Mouse (Mus musculus): ENCODE measurements around the gene 9530003J23Rik. TPM values are rescaled to one million over a fixed set of nuclear protein-coding genes. Genes with fewer than 3 reads are reported as not detected.
"Not testable (repeated sequence)": the region's sequence is repeated elsewhere in the genome, so short reads cannot be mapped to it uniquely, and the experiment has no call there.

Gene 9530003J23Rik
- not detected in 2 replicates for polyA plus RNA-seq (2015; fragmentation: Nextera tagmentation; extraction: Ambion mirVana)

GRCm38 (mm10) chr10:117238603-117239002 is at the start of gene 9530003J23Rik:
TSS of gene 9530003J23Rik (minus strand) at chr10:117238703.
- H3K27ac ChIP-seq (ENCODE audit: low read length) = no peak within 1 kb of the TSS
- no peaks in the 10 kb centered on the region for H3K36me3 ChIP-seq (ENCODE audit: control insufficient read depth, insufficient read depth, low read length)
- no peak for ATAC-seq
- H3K9me3 ChIP-seq (replicated peaks; ENCODE audit: control insufficient read depth, low read length, poor library complexity, severe bottlenecking) = no peaks in the 10 kb centered on the region
- no peak within 1 kb of the TSS for H3K9ac ChIP-seq (ENCODE audit: low read depth, low read length)
- no peak within 1 kb of the TSS for H3K4me3 ChIP-seq (ENCODE audit: low read depth, low read length)
- no peak within 1 kb of the TSS for H3K4me2 ChIP-seq (ENCODE audit: low read length)
- no peaks in the 10 kb centered on the region for H3K27me3 ChIP-seq (ENCODE audit: control insufficient read depth, insufficient read depth, low read depth, low read length)
- WGBS = 86% methylated on average over 12 of the region's 12 CpGs
- H3K4me1 ChIP-seq (ENCODE audit: control insufficient read depth, insufficient read depth, low read length) = no peaks in the 10 kb centered on the region

- 95% methylated on average over 3 of the region's 3 CpGs for WGBS
Observed at GRCm38 (mm10) chr10:117287226-117287850, 48.8 kb upstream of the 9530003J23Rik start.

GRCm38 (mm10) chr10:117286366-117286970 is 48.0 kb upstream of the 9530003J23Rik start:
- H3K36me3 ChIP-seq (ENCODE audit: control insufficient read depth, insufficient read depth, low read length) = no peaks in the 10 kb centered on the region
- H3K9ac ChIP-seq (ENCODE audit: low read depth, low read length) = no peak overlapping the region
- H3K9me3 ChIP-seq (replicated peaks; ENCODE audit: control insufficient read depth, low read length, poor library complexity, severe bottlenecking) = no peaks in the 10 kb centered on the region
- H3K4me1 ChIP-seq (ENCODE audit: control insufficient read depth, insufficient read depth, low read length) = no peaks in the 10 kb centered on the region
- H3K27me3 ChIP-seq (ENCODE audit: control insufficient read depth, insufficient read depth, low read depth, low read length) = no peaks in the 10 kb centered on the region
- ATAC-seq = no peak
- H3K4me3 ChIP-seq (ENCODE audit: low read depth, low read length) = no peak overlapping the region
- 95% methylated on average over 6 of the region's 6 CpGs for WGBS
- no peak overlapping the region for H3K27ac ChIP-seq (ENCODE audit: low read length)
- H3K4me2 ChIP-seq (ENCODE audit: low read length) = no peak overlapping the region

More at GRCm38 (mm10) chr10:117287226-117287850, 48.8 kb upstream of the 9530003J23Rik start:
- no peaks in the 10 kb centered on the region for H3K4me1 ChIP-seq (ENCODE audit: control insufficient read depth, insufficient read depth, low read length)
- no peak overlapping the region for H3K9ac ChIP-seq (ENCODE audit: low read depth, low read length)
- no peak overlapping the region for H3K4me2 ChIP-seq (ENCODE audit: low read length)
- H3K9me3 ChIP-seq (replicated peaks; ENCODE audit: control insufficient read depth, low read length, poor library complexity, severe bottlenecking) = no peaks in the 10 kb centered on the region
- ATAC-seq = no peak
- H3K36me3 ChIP-seq (ENCODE audit: control insufficient read depth, insufficient read depth, low read length) = no peaks in the 10 kb centered on the region
- H3K27me3 ChIP-seq (ENCODE audit: control insufficient read depth, insufficient read depth, low read depth, low read length) = no peaks in the 10 kb centered on the region
- H3K27ac ChIP-seq (ENCODE audit: low read length) = no peak overlapping the region
- H3K4me3 ChIP-seq (ENCODE audit: low read depth, low read length) = no peak overlapping the region

- not testable (repeated sequence) for H3K9ac ChIP-seq (ENCODE audit: low read depth, low read length); H3K9me3 ChIP-seq (replicated peaks; ENCODE audit: control insufficient read depth, low read length, poor library complexity, severe bottlenecking); H3K27ac ChIP-seq (ENCODE audit: low read length); H3K4me2 ChIP-seq (ENCODE audit: low read length); H3K4me1 ChIP-seq (ENCODE audit: control insufficient read depth, insufficient read depth, low read length); H3K4me3 ChIP-seq (ENCODE audit: low read depth, low read length); ATAC-seq; H3K27me3 ChIP-seq (ENCODE audit: control insufficient read depth, insufficient read depth, low read depth, low read length); H3K36me3 ChIP-seq (ENCODE audit: control insufficient read depth, insufficient read depth, low read length)
- 92% methylated on average over 3 of the region's 7 CpGs for WGBS
Observed at GRCm38 (mm10) chr10:117285584-117285983, 47.1 kb upstream of the 9530003J23Rik start.

GRCm38 (mm10) chr10:117284578-117285520 is 46.3 kb upstream of the 9530003J23Rik start:
- Histone ChIP-seq H3K9me3 (replicated peaks; ENCODE audit: control insufficient read depth, low read length, poor library complexity, severe bottlenecking) (no peaks in the 10 kb centered on the region), H3K27ac (ENCODE audit: low read length) (no peak overlapping the region), H3K4me1 (ENCODE audit: control insufficient read depth, insufficient read depth, low read length) (no peaks in the 10 kb centered on the region), H3K36me3 (ENCODE audit: control insufficient read depth, insufficient read depth, low read length) (no peaks in the 10 kb centered on the region), H3K4me3 (ENCODE audit: low read depth, low read length) (no peak overlapping the region), H3K27me3 (ENCODE audit: control insufficient read depth, insufficient read depth, low read depth, low read length) (no peaks in the 10 kb centered on the region), H3K9ac (ENCODE audit: low read depth, low read length) (no peak overlapping the region), H3K4me2 (ENCODE audit: low read length) (no peak overlapping the region)
- WGBS = 87% methylated on average over 10 of the region's 10 CpGs
- no peak for ATAC-seq

- H3K9ac ChIP-seq (ENCODE audit: low read depth, low read length) = no peak overlapping the region
- no peak overlapping the region for H3K4me2 ChIP-seq (ENCODE audit: low read length)
- 75% methylated on average over 7 of the region's 7 CpGs for WGBS
- no peaks in the 10 kb centered on the region for H3K4me1 ChIP-seq (ENCODE audit: control insufficient read depth, insufficient read depth, low read length)
- no peaks in the 10 kb centered on the region for H3K9me3 ChIP-seq (replicated peaks; ENCODE audit: control insufficient read depth, low read length, poor library complexity, severe bottlenecking)
- no peak overlapping the region for H3K27ac ChIP-seq (ENCODE audit: low read length)
- no peaks in the 10 kb centered on the region for H3K27me3 ChIP-seq (ENCODE audit: control insufficient read depth, insufficient read depth, low read depth, low read length)
- no peak overlapping the region for H3K4me3 ChIP-seq (ENCODE audit: low read depth, low read length)
- H3K36me3 ChIP-seq (ENCODE audit: control insufficient read depth, insufficient read depth, low read length) = no peaks in the 10 kb centered on the region
- no peak for ATAC-seq
Observed at GRCm38 (mm10) chr10:117283871-117284577, 45.5 kb upstream of the 9530003J23Rik start.

GRCm38 (mm10) chr10:117283196-117283595 is 44.7 kb upstream of the 9530003J23Rik start:
- 91% methylated on average over 4 of the region's 4 CpGs for WGBS
- H3K36me3 ChIP-seq (ENCODE audit: control insufficient read depth, insufficient read depth, low read length); ATAC-seq; H3K27ac ChIP-seq (ENCODE audit: low read length); H3K9me3 ChIP-seq (replicated peaks; ENCODE audit: control insufficient read depth, low read length, poor library complexity, severe bottlenecking); H3K4me2 ChIP-seq (ENCODE audit: low read length); H3K9ac ChIP-seq (ENCODE audit: low read depth, low read length); H3K4me1 ChIP-seq (ENCODE audit: control insufficient read depth, insufficient read depth, low read length); H3K4me3 ChIP-seq (ENCODE audit: low read depth, low read length); H3K27me3 ChIP-seq (ENCODE audit: control insufficient read depth, insufficient read depth, low read depth, low read length): not testable (repeated sequence)

GRCm38 (mm10) chr10:117282551-117282950 is 44.0 kb upstream of the 9530003J23Rik start:
- H3K4me2 ChIP-seq (ENCODE audit: low read length) = no peak overlapping the region
- no peaks in the 10 kb centered on the region for H3K27me3 ChIP-seq (ENCODE audit: control insufficient read depth, insufficient read depth, low read depth, low read length)
- no peak overlapping the region for H3K27ac ChIP-seq (ENCODE audit: low read length)
- H3K9me3 ChIP-seq (replicated peaks; ENCODE audit: control insufficient read depth, low read length, poor library complexity, severe bottlenecking) = no peaks in the 10 kb centered on the region
- 83% methylated on average over 2 of the region's 2 CpGs for WGBS
- no peak for ATAC-seq
- H3K9ac ChIP-seq (ENCODE audit: low read depth, low read length) = no peak overlapping the region
- H3K36me3 ChIP-seq (ENCODE audit: control insufficient read depth, insufficient read depth, low read length) = no peaks in the 10 kb centered on the region
- H3K4me3 ChIP-seq (ENCODE audit: low read depth, low read length) = no peak overlapping the region
- no peaks in the 10 kb centered on the region for H3K4me1 ChIP-seq (ENCODE audit: control insufficient read depth, insufficient read depth, low read length)
